Mouse (Mus musculus) spleen, postnatal 4 days (tissue): ENCODE measurements around the gene Aplf.

Experiments
- DNase-seq, 2 experiments: peaks; one replicate each; pipeline ENCODE4 v3.0.0; 2022; ENCODE audit warnings: low spot score in 2 of 2

Aplf gene

DNA sequence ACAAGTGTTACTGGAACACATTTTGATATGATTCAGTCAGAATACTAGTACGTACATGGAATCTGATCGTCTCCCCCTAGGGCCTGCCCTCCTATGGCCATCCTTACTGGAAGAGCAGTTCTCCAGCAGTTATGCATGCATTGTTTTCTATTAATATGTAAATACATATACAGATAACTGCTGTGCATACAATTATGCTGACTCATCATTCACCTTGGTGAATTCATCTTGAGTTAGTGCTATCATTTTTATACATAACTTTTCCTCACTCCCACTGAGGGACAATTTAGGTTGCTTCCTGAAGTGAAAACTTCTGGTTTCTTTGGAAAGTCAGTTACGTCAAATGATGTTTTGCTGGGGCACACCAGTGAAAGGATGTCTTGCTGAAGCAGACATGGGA lies 48.8 kb downstream of the Aplf start:
- DNase-seq: no peak

GRCm38 (mm10) chr6:87621281-87621680 lies 50.7 kb downstream of the Aplf start:
- DNase-seq: no peak

DNA sequence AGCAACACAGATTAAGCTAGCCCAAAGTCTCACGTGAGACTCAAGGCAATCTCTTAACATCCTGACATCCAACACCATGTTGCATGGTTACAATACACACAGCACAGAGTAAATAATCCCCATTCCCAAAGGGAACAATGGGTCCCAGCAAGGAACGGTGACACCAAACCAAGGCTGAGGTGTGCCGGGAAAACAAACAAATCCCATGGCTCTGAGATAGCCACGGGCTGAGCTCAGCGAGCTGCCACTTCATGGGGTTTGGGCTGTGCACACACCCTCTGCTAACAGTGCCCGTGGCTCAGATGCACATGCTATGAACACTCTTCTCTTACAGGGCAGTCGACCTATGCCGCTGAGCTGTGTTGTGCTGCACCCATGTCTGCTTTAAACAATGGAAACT lies 54.0 kb downstream of the Aplf start:
- DNase-seq: no peak

GRCm38 (mm10) chr6:87615696-87616083 lies 56.3 kb downstream of the Aplf start:
- peak in 1 of 2 experiments; percentile 55 for DNase-seq

GRCm38 (mm10) chr6:87614794-87615695 lies 56.9 kb downstream of the Aplf start:
- DNase-seq: peak; percentile 55 to 80

DNA sequence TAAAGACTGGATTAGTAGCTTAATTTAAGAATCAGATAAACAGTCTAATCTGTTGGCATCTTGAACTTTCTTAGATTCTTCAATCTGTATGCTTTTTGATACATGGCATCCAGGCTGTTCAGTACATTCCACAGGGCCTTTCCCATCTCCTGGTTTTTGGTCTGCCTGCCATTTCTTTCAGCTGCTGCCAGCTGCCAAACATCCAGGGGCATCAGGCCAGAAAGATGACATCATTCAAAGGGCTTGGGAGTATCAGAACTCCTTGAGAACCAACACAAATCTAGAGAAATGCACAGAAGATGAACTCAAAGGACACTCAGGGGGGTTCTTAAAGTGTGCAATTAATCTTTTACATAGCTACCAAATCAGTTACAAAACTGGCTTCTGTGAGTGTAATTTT lies 72.2 kb downstream of the Aplf start:
- DNase-seq: no peak

DNA sequence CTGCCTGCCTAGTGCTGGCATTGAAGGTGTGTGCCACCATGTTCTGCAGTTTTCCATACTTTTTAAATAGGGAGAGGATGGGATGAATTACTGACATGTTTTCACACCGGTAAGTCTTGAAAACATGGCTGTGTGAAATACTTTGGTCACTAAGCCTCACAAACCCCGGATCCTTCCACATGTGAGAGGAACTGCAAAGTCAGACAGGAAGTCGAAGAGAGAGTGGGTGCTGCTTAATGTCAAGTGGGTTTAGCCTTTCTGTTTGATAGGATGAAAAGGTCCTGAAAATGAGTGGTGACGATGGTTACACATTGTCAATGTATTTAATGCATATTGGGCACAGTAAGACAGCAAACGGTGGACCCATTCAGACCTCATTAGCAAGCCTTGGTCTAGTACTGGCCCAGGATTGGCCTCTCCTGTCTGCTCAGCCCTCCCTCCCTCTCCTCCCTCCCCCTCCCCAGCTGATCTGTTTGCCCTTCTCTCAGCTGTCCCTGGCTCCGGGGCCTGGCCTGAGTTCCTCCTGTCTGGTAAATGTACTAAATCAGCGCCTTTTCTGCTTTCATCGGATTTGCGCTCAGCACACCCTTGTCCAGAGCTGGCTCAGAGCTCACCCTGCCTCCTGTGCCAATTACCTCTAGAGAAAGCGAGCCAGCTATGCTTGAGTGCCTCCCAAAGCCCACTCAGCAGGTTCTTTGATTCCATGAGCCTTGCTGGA lies 74.7 kb downstream of the Aplf start:
- DNase-seq: no peak

DNA sequence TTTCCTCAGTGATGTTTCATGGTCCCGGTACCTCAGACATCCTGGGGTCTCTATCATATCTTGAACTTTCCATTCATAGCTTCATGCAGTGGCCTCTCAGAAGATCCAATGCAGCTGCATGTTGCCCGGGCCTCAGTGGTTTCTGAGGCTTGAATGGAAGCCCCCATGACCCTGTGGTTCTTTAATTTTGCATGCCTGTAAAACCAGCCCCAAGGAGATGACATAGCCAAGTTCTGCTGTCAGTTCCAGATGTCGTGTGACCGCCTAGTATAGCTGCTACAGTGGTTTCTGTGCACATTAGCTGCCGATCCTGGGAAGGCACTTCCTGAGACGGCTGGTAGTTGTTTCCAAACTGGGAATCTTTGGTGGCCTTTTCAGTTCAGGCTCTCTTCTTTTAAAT lies 77.8 kb downstream of the Aplf start:
- peak in 1 of 2 experiments; percentile 39 for DNase-seq

- peak; percentile 64 to 81 for DNase-seq
Measured at GRCm38 (mm10) chr6:87590394-87591281, 81.4 kb downstream of the Aplf start, which contains the start of gene Prokr1. Prokr1 (minus strand) TSS chr6:87590743.

DNA sequence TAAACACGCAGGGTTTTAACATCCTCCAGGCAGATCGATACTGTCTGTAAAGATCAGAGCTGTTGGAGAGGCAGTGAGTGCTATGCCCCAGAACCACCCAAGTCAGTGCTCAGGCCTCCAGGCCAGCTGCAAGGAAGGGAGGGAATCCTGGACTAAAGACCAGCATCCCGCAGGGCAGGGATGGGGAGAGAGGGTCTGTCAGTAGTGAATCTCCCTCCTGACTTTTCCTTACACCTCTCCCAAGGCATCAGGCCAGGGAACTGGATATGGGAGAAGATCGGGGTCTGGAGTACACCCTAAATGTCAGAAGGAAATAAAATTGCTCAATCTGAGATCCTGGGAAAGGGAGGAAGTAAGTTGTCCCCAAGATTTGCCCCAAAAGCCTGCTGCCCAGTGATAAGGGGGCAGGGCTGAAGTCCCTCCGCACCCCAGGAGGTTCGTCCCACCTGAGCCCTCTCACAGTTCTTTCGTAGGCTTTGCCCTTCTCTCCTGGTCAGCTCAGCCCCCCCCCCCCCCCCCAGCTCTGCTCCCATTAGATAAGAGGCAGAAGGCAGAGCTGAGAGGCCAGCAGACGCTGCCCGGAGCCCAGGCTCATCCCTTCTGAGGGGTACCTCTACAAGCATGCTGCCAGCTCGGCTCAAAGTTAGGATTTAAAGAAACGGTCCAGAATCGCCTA lies 82.1 kb downstream of the Aplf start:
- DNase-seq: peak in 1 of 2 experiments; percentile 62

GRCm38 (mm10) chr6:87583991-87584390 lies 88.0 kb downstream of the Aplf start:
- peak in 1 of 2 experiments; percentile 58 for DNase-seq

GRCm38 (mm10) chr6:87583183-87583611 lies 88.8 kb downstream of the Aplf start:
- DNase-seq: peak in 1 of 2 experiments; percentile 35

- DNase-seq: peak in 1 of 2 experiments; percentile 63
Measured at GRCm38 (mm10) chr6:87582456-87582855, 89.5 kb downstream of the Aplf start.

- peak in 1 of 2 experiments; percentile 58 for DNase-seq
Measured at GRCm38 (mm10) chr6:87581581-87581980, 90.4 kb downstream of the Aplf start.

GRCm38 (mm10) chr6:87581071-87581470 lies 90.9 kb downstream of the Aplf start:
- DNase-seq: peak in 1 of 2 experiments; percentile 59
